Mouse (Mus musculus) lung, adult 2 months (tissue): ENCODE results near the gene Safb. TPM values are rescaled to one million over a fixed set of nuclear protein-coding genes. Genes with fewer than 3 reads are reported as not detected.

Source experiments
- DNase-seq: peaks from one replicate; pipeline ENCODE4 v3.0.0; 2022
- H3K4me1 ChIP-seq: fragments of 200-500 bp; 2 replicates; pipeline ENCODE4 v1.6.1; 2011; ENCODE audit warnings: low read length; ENCODE audit not compliant: control insufficient read depth, insufficient read depth
- H3K4me3 ChIP-seq: fragments of 200-500 bp; replicated peaks from 2 replicates; pipeline ENCODE3; 2011; ENCODE audit warnings: low read depth, mild to moderate bottlenecking, control low read depth, low read length; ENCODE audit errors: extremely low read depth
- CTCF ChIP-seq: fragments of 200-500 bp; IDR thresholded peaks from 2 replicates; pipeline ENCODE4 v1.5.1; 2011; ENCODE audit warnings: mild to moderate bottlenecking, low read length, control low read depth; ENCODE audit not compliant: insufficient read depth
- POLR2A ChIP-seq: fragments of 200-500 bp; IDR thresholded peaks from 2 replicates; pipeline ENCODE4 v1.6.1; 2011; ENCODE audit warnings: low read depth, mild to moderate bottlenecking, control low read depth, low read length, borderline replicate concordance; ENCODE audit errors: extremely low read depth
- WGBS: fragments of 180-500 bp; shearing (Covaris S2); methylation state at CpG from one replicate; pipeline ENCODE4 v1.1.7; 2018; 5-methylcytosine and 5-hydroxymethylcytosine counted together
- polyA plus RNA-seq: library from polyadenylated mRNA; depleted of rRNA; stranded (reverse); fragments of >200 nt; gene quantifications from 2 replicates; pipeline ENCODE4 v1.2.3, GENCODE M21; 2012; rRNA removed

The Safb gene
- polyA plus RNA-seq = 102 and 115 TPM in 2 replicates

- WGBS = under 1% methylated on average over 101 of the region's 101 CpGs
- peaks cover 27% of the 10 kb centered on the region for H3K4me1 ChIP-seq
- TF ChIP-seq CTCF = no peak
- TF ChIP-seq POLR2A = peak; percentile 89; the same call in 1 of the 2 replicates
- DNase-seq = peak; percentile 99
- peak within 1 kb of the TSS; percentile 96 for H3K4me3 ChIP-seq
Observed at GRCm38 (mm10) chr17:56584257-56585130, at the start of gene Safb, which contains the start of gene Safb2. TSS of gene Safb (plus strand) at chr17:56584825. TSS of gene Safb2 (minus strand) at chr17:56584585.

- 57% methylated on average over 14 of the region's 14 CpGs for WGBS
- DNase-seq = no peak
- H3K4me3 ChIP-seq = no peak overlapping the region
- H3K4me1 ChIP-seq = no peaks in the 10 kb centered on the region
- no peak for TF ChIP-seq CTCF
- no peak for TF ChIP-seq POLR2A
Observed at GRCm38 (mm10) chr17:56536192-56536591, 48.4 kb upstream of the Safb start.

- TF ChIP-seq POLR2A = no peak
- TF ChIP-seq CTCF = no peak
- Histone ChIP-seq H3K4me3 (no peak overlapping the region), H3K4me1 (no peaks in the 10 kb centered on the region)
- 66% methylated on average over 3 of the region's 3 CpGs for WGBS
- DNase-seq = no peak
Observed at GRCm38 (mm10) chr17:56536874-56537273, 47.8 kb upstream of the Safb start.

- TF ChIP-seq POLR2A = no peak
- TF ChIP-seq CTCF = no peak
- DNase-seq = no peak
- no peaks in the 10 kb centered on the region for H3K4me1 ChIP-seq
- H3K4me3 ChIP-seq = no peak overlapping the region
- WGBS = 48% methylated on average over 8 of the region's 8 CpGs
Observed at GRCm38 (mm10) chr17:56537912-56538311, 46.7 kb upstream of the Safb start.

GRCm38 (mm10) chr17:56540562-56540975 lies 44.1 kb upstream of the Safb start:
- no peaks in the 10 kb centered on the region for H3K4me1 ChIP-seq
- TF ChIP-seq POLR2A = no peak
- no peak for TF ChIP-seq CTCF
- WGBS = 24% methylated on average over 6 of the region's 6 CpGs
- DNase-seq = no peak
- H3K4me3 ChIP-seq = no peak overlapping the region

GRCm38 (mm10) chr17:56542736-56543135 lies 41.9 kb upstream of the Safb start:
- 53% methylated on average over 8 of the region's 8 CpGs for WGBS

GRCm38 (mm10) chr17:56543684-56544224 lies 40.9 kb upstream of the Safb start:
- TF ChIP-seq CTCF = no peak
- no peak for TF ChIP-seq POLR2A
- Histone ChIP-seq H3K4me3 (no peak overlapping the region), H3K4me1 (no peaks in the 10 kb centered on the region)
- WGBS = 74% methylated on average over 3 of the region's 3 CpGs
- no peak for DNase-seq

More at GRCm38 (mm10) chr17:56542736-56543135, 41.9 kb upstream of the Safb start:
- no peak overlapping the region for H3K4me3 ChIP-seq
- TF ChIP-seq CTCF (no peak), POLR2A (no peak)
- no peak for DNase-seq
- no peaks in the 10 kb centered on the region for H3K4me1 ChIP-seq

GRCm38 (mm10) chr17:56544699-56545387 lies 39.8 kb upstream of the Safb start:
- no peak for DNase-seq
- WGBS = 76% methylated on average over 7 of the region's 7 CpGs
- H3K4me3 ChIP-seq = no peak overlapping the region
- H3K4me1 ChIP-seq = no peaks in the 10 kb centered on the region
- no peak for TF ChIP-seq POLR2A
- TF ChIP-seq CTCF = no peak

GRCm38 (mm10) chr17:56545945-56546344 lies 38.7 kb upstream of the Safb start:
- H3K4me1 ChIP-seq = no peaks in the 10 kb centered on the region
- 67% methylated on average over 1 of the region's 1 CpGs for whole genome bisulfite sequencing
- H3K4me3 ChIP-seq = no peak overlapping the region
- peak; percentile 0 for DNase-seq
- no peak for TF ChIP-seq CTCF
- no peak for TF ChIP-seq POLR2A

- TF ChIP-seq POLR2A (no peak), CTCF (no peak)
- whole genome bisulfite sequencing = 85% methylated on average over 5 of the region's 5 CpGs
Observed at GRCm38 (mm10) chr17:56546576-56546975, 38.0 kb upstream of the Safb start.

More at GRCm38 (mm10) chr17:56546576-56546975, 38.0 kb upstream of the Safb start:
- peak; percentile 1 for DNase-seq
- no peaks in the 10 kb centered on the region for H3K4me1 ChIP-seq
- H3K4me3 ChIP-seq = no peak overlapping the region
